Mouse (Mus musculus): Measurements from ENCODE around the gene Ppp1r9a. TPM values are rescaled to one million over a fixed set of nuclear protein-coding genes. Genes with fewer than 3 reads are reported as not detected.

Gene Ppp1r9a
- polyA plus RNA-seq, 1 experiment = 32.7 TPM

DNA sequence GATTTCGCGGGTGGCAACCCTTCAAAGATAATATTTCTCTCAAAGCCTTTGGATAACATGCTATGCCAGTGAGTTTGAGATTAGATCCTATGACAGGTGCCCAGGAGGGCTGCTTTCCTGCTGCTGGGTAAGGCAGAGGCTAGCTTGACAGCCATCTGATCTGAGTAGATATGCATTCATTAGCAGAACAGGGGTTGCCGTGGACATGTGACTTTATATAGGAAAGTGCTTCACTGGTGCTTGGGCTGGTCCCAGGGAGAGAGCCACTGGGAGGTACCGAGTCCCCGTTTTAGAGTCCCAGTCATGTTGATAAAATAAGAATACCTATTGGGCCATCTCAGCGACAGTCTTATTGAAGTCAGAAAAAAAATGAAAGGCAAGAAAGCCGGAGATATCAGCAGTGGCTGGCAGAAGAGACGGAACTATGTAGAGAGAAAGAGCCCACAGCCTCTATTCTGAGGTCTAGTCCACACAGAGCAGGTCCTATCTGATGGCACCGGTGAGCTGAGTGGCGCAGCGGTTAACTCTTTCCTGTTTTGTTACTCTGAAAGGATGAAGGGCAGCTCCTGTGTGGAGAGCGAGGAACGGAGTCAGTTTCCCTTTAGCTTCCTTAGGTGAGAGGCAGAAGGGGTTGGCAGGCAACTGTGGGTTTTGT is 244.9 kb downstream of the Ppp1r9a start:
- no peak for TF ChIP-seq POLR2A (IDR thresholded peaks at IDR 0.05; ENCODE audit: borderline replicate concordance, extremely low read depth, insufficient read depth, insufficient read length, poor library complexity, severe bottlenecking)
- no peak for TF ChIP-seq CTCF (IDR thresholded peaks at IDR 0.05; ENCODE audit: borderline replicate concordance, extremely low read depth, insufficient read depth, insufficient read length)
- DNase-seq (ENCODE audit: low read depth) = no peak

DNA sequence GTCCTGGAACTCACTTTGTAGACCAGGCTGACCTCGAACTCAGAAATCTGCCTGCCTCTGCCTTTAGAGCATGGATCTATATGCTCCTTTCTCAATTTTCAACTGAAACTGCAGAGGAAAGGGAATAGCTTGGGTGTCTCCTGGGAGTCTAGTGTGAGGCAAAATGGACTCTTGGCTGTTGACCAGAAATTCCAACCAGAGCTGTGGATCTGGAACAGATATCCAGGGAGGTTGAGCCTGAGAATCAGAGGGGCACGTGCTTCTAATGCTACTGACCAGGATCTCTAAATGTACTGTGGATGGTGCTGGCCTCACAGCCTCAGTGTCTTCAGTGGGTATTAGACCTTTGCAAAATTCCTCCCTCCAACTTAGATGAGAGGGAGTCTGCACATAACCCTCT is 247.2 kb downstream of the Ppp1r9a start:
- TF ChIP-seq POLR2A (IDR thresholded peaks at IDR 0.05; ENCODE audit: borderline replicate concordance, extremely low read depth, insufficient read depth, insufficient read length, poor library complexity, severe bottlenecking) (no peak), CTCF (IDR thresholded peaks at IDR 0.05; ENCODE audit: borderline replicate concordance, extremely low read depth, insufficient read depth, insufficient read length) (no peak)
- DNase-seq (ENCODE audit: low read depth) = no peak

DNA sequence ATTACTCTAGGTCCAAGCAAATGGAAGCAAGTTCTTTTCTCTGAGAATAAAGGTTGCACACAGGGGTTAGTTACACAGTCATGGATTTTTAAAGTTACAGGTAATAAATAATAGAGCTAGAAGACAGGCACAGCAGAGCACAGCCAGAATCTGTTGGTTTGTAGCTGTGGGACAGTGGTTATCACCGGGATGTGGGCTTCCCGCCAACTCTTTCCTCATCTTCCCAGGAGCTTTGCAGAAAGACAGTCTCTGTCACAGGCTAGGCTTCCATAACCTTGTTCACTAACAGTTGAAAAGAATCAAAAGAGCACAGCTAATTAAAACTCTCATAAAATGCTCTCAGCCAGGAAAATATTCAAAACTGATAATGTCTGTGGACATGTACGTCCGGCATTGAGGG is 248.5 kb downstream of the Ppp1r9a start:
- TF ChIP-seq POLR2A (IDR thresholded peaks at IDR 0.05; ENCODE audit: borderline replicate concordance, extremely low read depth, insufficient read depth, insufficient read length, poor library complexity, severe bottlenecking) (no peak), CTCF (IDR thresholded peaks at IDR 0.05; ENCODE audit: borderline replicate concordance, extremely low read depth, insufficient read depth, insufficient read length) (no peak)
- DNase-seq (ENCODE audit: low read depth) = peak; percentile 31

DNA sequence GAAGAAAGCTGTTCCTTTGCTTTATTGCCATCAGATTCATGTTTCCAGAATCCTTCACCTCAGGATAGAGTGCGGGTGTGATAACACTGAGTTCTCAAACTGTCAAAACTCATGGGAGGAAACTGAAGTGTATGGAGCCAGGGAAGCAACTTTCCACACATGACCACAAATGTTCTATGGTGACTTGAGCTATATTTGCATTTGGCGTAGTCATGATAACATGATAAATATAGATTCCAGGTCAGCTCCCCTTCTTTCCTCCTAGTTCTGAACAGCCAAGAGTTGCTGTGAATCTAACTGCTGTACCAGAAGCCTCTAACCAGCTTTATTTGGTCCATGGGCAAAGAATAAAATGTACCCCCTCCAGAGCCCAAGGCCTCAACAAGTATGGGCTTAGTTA is 249.5 kb downstream of the Ppp1r9a start:
- no peak for DNase-seq (ENCODE audit: low read depth)
- TF ChIP-seq POLR2A (IDR thresholded peaks at IDR 0.05; ENCODE audit: borderline replicate concordance, extremely low read depth, insufficient read depth, insufficient read length, poor library complexity, severe bottlenecking) (no peak), CTCF (IDR thresholded peaks at IDR 0.05; ENCODE audit: borderline replicate concordance, extremely low read depth, insufficient read depth, insufficient read length) (no peak)

DNA sequence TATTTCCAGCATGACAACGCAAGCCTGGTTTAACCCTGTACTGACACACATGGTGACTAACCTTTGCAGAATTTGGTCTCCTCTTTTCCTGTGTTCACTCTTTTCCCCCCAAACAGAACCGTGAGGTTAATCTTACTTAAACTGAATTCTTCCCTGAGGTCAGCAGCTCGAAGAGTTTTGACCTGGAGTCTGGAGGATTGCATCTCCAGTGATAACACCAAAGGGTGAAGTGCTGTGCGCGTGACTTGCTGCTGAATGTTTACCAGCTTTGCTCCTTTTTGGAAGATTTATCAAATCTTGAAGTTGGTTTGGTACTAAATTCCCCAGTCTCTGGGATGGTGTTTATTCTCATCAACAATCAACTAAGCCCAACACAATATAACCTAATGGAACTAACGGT is 252.1 kb downstream of the Ppp1r9a start:
- TF ChIP-seq POLR2A (IDR thresholded peaks at IDR 0.05; ENCODE audit: borderline replicate concordance, extremely low read depth, insufficient read depth, insufficient read length, poor library complexity, severe bottlenecking) (no peak), CTCF (IDR thresholded peaks at IDR 0.05; ENCODE audit: borderline replicate concordance, extremely low read depth, insufficient read depth, insufficient read length) (no peak)

DNA sequence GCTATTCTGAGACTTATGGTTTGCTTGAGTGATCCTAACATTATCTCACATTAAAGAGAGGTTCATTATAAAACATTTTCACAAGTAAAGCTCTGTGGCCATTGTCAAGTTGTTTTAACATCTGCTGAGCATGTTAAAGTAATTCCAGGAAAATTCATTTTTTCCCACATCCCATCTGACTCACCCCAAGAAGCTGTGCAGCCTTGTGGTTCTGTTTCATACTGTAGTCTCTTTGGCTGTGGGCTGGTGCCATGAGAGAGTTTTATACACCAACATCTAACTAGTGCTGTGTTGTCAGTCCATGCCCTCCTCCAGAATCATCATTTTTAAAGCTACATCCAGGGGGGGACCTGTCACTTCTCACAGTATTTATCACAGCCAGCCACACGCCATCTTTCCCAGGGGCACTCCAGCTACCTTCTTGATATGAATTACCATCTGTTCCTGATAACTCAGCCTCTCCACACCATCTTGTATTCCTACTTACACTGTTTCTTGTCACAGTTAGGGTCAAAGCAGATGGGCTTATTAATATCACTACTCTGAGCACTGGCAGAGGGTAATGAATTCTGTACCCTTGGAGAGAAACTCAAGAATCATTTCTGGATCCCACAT is 252.7 kb downstream of the Ppp1r9a start:
- TF ChIP-seq POLR2A (IDR thresholded peaks at IDR 0.05; ENCODE audit: borderline replicate concordance, extremely low read depth, insufficient read depth, insufficient read length, poor library complexity, severe bottlenecking) = no peak
- TF ChIP-seq CTCF (IDR thresholded peaks at IDR 0.05; ENCODE audit: borderline replicate concordance, extremely low read depth, insufficient read depth, insufficient read length) = no peak
- DNase-seq (ENCODE audit: low read depth) = peak; percentile 38

More for the DNA sequence above, 252.1 kb downstream of the Ppp1r9a start:
- DNase-seq (ENCODE audit: low read depth) = no peak

DNA sequence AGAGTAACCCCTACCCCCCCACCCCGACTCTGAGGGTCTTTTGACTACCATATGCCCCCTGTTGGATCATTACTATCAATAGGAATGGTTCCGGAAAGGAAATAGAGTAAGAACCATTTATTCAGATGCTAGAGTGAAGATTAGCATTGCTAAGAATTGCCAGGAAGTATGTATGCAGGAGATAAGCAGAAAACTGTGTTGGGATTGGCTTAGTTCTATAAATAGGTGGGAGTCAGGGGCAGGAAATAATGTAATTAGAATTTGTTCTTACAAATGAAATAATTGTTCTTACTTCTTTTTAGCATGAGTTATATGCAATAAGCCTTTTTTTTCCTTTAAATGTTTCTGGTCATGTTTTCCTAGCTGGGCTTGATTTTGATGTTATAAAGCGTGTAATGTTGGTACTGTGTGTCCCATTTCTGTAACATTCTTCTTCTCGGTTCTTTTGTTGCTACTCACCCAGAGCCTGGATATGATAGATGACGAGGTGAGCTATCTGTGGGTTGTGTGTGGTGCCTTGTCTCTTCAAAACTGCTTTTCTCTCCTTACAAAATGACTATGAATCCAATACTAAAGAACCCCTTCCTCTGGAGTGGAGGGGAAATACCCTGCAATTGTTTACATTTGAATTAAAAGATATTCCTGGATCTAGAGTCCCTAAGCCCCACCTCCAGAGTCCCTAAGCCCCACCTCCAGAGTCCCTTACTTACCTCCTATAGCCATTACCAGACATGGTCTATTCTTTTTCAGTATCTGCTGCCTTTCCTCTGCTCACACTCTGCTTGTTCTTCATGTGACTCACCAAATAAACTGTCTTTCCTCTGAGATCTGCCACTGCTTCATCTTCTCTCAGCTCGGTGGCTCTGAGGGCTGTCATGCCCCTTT is 254.1 kb downstream of the Ppp1r9a start:
- no peak for TF ChIP-seq CTCF (IDR thresholded peaks at IDR 0.05; ENCODE audit: borderline replicate concordance, extremely low read depth, insufficient read depth, insufficient read length)
- TF ChIP-seq POLR2A (IDR thresholded peaks at IDR 0.05; ENCODE audit: borderline replicate concordance, extremely low read depth, insufficient read depth, insufficient read length, poor library complexity, severe bottlenecking) = no peak

DNA sequence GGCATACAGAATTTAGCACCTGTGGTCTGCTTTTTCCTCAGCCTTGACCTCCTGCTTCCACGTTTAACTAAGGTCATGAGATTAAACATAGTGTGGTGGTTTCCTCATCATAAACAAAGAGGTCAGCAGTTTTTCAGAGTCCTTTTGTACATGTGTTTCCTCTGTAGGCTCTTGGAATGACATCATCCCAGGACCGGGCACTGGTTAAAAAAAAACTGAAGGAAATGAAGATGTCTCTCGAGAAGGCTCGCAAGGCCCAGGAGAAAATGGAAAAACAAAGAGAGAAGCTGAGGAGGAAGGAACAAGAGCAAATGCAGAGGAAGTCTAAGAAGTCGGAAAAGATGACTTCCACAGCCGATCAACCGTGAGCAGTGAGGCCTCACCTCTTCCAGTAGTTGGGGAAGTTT is 256.7 kb downstream of the Ppp1r9a start:
- DNase-seq (ENCODE audit: low read depth) = no peak
- TF ChIP-seq POLR2A (IDR thresholded peaks at IDR 0.05; ENCODE audit: borderline replicate concordance, extremely low read depth, insufficient read depth, insufficient read length, poor library complexity, severe bottlenecking) = no peak
- TF ChIP-seq CTCF (IDR thresholded peaks at IDR 0.05; ENCODE audit: borderline replicate concordance, extremely low read depth, insufficient read depth, insufficient read length) = no peak

More for the DNA sequence above, 254.1 kb downstream of the Ppp1r9a start:
- no peak for DNase-seq (ENCODE audit: low read depth)

DNA sequence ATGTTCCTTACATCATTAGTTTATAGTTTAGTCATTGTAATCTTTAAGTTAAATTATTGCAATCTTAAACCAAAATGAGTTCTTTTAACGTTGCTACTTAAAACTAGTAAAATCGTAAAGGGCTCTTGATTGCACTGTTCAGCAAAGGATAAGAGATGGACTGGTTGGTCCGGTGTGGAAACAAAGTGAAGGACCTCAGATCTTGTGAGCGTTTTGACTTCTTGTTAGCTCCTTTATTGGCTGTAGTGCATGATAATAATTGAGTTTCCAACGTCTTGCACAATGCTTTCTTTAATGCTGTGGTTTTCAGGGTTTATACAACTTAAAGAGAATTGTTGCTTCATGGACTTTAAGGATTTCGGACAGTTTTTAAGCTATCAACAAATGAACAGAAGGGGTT is 259.3 kb downstream of the Ppp1r9a start:
- TF ChIP-seq POLR2A (IDR thresholded peaks at IDR 0.05; ENCODE audit: borderline replicate concordance, extremely low read depth, insufficient read depth, insufficient read length, poor library complexity, severe bottlenecking) (no peak), CTCF (IDR thresholded peaks at IDR 0.05; ENCODE audit: borderline replicate concordance, extremely low read depth, insufficient read depth, insufficient read length) (no peak)
- DNase-seq (ENCODE audit: low read depth) = no peak

DNA sequence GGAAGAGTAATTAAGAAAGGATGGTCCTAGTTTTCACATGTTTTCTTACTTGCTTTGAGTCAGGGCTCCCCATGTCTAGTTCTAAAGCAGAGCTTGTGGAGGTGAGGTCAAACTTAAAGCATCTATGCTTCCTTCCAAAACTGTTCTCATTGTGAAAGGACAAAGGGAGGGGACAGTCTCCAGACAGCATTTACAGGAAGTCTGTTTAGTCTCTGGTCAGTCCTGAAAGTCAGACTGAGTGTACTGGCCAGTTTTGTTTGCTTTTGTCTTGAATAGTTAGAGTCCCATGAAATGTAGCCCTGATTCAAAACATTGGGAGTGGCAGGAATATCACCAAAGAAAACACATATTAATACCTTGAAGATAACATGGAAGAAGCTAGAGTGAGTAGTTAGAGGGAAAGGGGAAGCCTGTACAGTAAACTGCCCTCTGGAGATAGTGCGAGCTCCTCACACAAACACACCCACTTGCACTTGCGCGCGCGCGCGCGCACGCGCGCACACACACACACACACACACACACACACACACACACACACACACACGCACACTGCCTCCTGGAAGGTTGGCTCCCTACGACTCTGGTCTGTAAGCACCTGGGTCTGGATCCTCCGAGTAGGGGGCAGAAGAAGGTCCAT is 260.9 kb downstream of the Ppp1r9a start:
- no peak for TF ChIP-seq CTCF (IDR thresholded peaks at IDR 0.05; ENCODE audit: borderline replicate concordance, extremely low read depth, insufficient read depth, insufficient read length)
- no peak for TF ChIP-seq POLR2A (IDR thresholded peaks at IDR 0.05; ENCODE audit: borderline replicate concordance, extremely low read depth, insufficient read depth, insufficient read length, poor library complexity, severe bottlenecking)
- DNase-seq (ENCODE audit: low read depth) = no peak

DNA sequence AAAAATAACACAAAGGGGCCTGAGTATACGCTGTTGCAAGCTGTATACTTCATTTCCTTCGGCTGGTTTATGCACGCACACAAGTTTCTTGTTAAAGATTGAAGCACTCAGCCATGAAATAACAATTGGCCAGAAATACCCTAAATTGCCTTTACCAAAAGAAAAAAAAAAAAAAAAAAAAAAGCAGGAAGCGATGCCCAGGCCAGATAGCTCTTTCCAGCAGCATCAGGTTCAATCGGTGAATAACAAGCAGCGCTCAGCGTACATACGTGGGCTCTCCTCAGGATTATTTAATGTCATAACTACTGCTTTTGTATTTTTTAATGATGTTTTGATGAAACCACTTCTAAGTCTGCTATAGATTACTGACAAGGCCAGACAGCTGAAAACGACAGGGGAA is 262.1 kb downstream of the Ppp1r9a start:
- no peak for TF ChIP-seq POLR2A (IDR thresholded peaks at IDR 0.05; ENCODE audit: borderline replicate concordance, extremely low read depth, insufficient read depth, insufficient read length, poor library complexity, severe bottlenecking)
- no peak for TF ChIP-seq CTCF (IDR thresholded peaks at IDR 0.05; ENCODE audit: borderline replicate concordance, extremely low read depth, insufficient read depth, insufficient read length)
- no peak for DNase-seq (ENCODE audit: low read depth)
